Mouse (Mus musculus): ENCODE measurements around the gene Pde4d. TPM values are rescaled to one million over a fixed set of nuclear protein-coding genes. Genes with fewer than 3 reads are reported as not detected.

Pde4d gene
- polyA plus RNA-seq (2012; rRNA removed), result 33.8 and 40.1 TPM in 2 replicates

DNA sequence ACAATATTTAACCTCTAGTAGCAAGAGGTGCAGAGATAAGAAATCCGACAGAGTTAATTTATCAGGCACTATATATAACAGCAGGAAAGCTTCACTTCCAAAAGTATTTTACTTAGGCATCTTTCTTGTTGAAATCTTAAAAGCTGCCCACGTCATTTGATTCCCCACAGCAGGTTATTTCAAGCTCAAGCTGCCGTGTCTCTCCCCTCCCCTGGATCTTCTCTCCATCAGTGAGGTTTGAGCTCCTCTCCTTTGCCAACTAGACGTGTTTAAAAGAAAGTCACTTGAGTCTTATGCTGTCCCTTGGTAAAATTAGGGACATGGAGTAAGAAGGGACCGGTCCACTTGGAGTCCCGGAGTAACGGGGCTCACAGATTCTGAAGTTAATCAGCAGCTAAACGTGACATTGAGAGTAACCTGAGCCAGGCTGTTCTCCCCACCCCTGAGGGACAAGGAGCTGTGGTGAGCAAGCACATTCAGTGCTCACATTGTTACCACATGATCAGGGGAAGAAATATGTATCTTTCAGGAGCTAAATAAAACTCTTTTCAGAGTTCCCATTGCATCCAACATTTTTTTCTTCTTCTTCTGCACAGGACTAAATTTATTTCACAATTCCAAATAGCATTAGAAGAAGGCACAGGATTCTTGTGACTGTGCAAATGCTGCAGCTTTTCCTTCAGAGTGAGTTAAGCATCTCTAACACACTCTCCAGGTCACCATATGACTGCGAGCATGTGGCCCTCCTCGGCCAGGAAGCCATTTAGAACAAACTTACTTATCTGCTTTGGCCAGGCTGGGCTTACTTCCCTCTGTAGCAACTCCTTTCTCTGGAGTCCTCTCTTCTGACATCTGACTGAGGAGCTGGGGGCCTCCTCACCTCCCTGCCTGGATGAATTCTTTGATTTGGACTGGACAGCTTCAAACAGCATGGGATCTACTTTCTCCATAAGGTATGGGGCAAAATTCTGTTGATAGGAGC lies at the start of gene Pde4d:
Gene Pde4d, plus strand, starts transcription at position 833 of the 982 bp plus-strand sequence.
- no peak for TF ChIP-seq POLR2A (IDR thresholded peaks at IDR 0.05; ENCODE audit: borderline replicate concordance, insufficient read depth, low read length)
- TF ChIP-seq CTCF (IDR thresholded peaks at IDR 0.05; ENCODE audit: borderline replicate concordance, insufficient read depth, low read depth, low read length), result no peak
- no peak within 1 kb of the TSS for H3K27ac ChIP-seq (ENCODE audit: insufficient read depth, low read length)
- H3K4me3 ChIP-seq (replicated peaks; ENCODE audit: insufficient read depth, low read depth, low read length), result no peak within 1 kb of the TSS
- H3K27me3 ChIP-seq (ENCODE audit: control insufficient read depth, insufficient read depth, low read length), result no peaks in the 10 kb centered on the region
- 51% methylated on average over 10 of the region's 10 CpGs for WGBS
- no peak for DNase-seq
- H3K4me1 ChIP-seq (ENCODE audit: control insufficient read depth, insufficient read depth, low read length), result no peaks in the 10 kb centered on the region

DNA sequence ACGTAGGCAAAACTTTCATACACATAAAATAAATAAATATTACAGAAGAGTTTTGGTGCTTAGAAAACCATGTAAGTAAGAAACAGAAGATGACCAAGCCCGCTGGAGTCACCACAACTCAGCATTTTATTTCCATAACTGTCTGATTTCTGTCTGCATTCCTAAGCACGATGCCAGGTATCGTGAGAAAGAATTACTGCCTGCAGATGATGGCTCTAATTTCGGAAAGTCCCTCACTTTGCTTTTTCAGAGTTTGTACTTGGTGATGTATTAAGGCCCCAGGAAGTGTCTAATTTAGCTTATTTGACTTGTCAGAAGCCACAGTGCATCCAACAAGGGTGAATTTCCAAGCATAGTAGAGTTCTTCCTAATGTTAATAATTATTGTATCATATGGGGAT lies 46.6 kb upstream of the Pde4d start:
- no peaks in the 10 kb centered on the region for H3K4me1 ChIP-seq (ENCODE audit: control insufficient read depth, insufficient read depth, low read length)
- no peak for DNase-seq
- TF ChIP-seq CTCF (IDR thresholded peaks at IDR 0.05; ENCODE audit: borderline replicate concordance, insufficient read depth, low read depth, low read length), result no peak
- no peak for TF ChIP-seq POLR2A (IDR thresholded peaks at IDR 0.05; ENCODE audit: borderline replicate concordance, insufficient read depth, low read length)
- H3K27ac ChIP-seq (ENCODE audit: insufficient read depth, low read length), result no peak overlapping the region
- no peaks in the 10 kb centered on the region for H3K27me3 ChIP-seq (ENCODE audit: control insufficient read depth, insufficient read depth, low read length)
- 94% methylated on average over 5 of the region's 5 CpGs for WGBS
- H3K4me3 ChIP-seq (replicated peaks; ENCODE audit: insufficient read depth, low read depth, low read length), result no peak overlapping the region

DNA sequence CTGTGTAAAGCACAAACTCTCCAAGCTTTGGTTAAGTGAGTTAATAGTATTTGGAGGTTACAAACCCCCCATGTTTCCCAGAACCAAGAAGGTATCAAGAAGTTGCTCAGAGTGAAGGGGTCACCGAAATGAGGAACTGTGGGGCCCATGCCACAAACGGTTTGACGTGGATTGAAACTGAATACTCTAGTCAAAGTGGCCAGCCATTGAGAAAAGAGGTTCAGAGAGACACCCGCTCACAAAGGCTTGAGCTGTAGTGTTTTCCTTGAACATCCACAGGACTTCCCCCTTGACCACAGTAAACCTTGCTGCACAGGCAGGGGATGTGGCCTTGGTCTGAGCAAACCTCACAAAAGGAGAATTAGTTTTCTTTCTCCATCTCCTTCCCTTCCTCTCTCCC lies 45.4 kb upstream of the Pde4d start:
- no peak overlapping the region for H3K4me3 ChIP-seq (replicated peaks; ENCODE audit: insufficient read depth, low read depth, low read length)
- TF ChIP-seq CTCF (IDR thresholded peaks at IDR 0.05; ENCODE audit: borderline replicate concordance, insufficient read depth, low read depth, low read length) (no peak), POLR2A (IDR thresholded peaks at IDR 0.05; ENCODE audit: borderline replicate concordance, insufficient read depth, low read length) (no peak)
- H3K27me3 ChIP-seq (ENCODE audit: control insufficient read depth, insufficient read depth, low read length), result no peaks in the 10 kb centered on the region
- DNase-seq, result no peak
- no peaks in the 10 kb centered on the region for H3K4me1 ChIP-seq (ENCODE audit: control insufficient read depth, insufficient read depth, low read length)
- WGBS, result 90% methylated on average over 4 of the region's 4 CpGs
- no peak overlapping the region for H3K27ac ChIP-seq (ENCODE audit: insufficient read depth, low read length)

DNA sequence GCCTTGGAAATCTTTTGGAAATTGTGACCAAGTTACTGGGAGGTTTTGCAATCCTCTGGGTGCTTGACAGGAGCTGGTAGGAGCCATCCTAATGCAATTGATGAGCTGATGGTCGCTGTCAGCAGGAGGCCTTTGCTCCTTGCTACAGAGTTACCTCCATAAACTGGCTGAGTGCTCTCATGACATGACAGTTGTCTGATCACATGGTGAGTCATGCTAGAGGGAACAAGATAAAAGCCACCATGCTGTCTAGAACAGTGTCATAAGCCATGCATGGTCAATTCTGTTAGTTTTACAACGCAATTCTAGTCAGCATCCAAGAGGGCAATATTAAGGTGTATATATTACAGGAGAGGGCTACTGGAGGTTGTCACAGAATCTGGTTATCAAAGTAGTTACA lies 34.3 kb upstream of the Pde4d start:
- DNase-seq, result no peak
- TF ChIP-seq POLR2A (IDR thresholded peaks at IDR 0.05; ENCODE audit: borderline replicate concordance, insufficient read depth, low read length), result no peak
- no peak for TF ChIP-seq CTCF (IDR thresholded peaks at IDR 0.05; ENCODE audit: borderline replicate concordance, insufficient read depth, low read depth, low read length)
- H3K4me1 ChIP-seq (ENCODE audit: control insufficient read depth, insufficient read depth, low read length), result no peaks in the 10 kb centered on the region

DNA sequence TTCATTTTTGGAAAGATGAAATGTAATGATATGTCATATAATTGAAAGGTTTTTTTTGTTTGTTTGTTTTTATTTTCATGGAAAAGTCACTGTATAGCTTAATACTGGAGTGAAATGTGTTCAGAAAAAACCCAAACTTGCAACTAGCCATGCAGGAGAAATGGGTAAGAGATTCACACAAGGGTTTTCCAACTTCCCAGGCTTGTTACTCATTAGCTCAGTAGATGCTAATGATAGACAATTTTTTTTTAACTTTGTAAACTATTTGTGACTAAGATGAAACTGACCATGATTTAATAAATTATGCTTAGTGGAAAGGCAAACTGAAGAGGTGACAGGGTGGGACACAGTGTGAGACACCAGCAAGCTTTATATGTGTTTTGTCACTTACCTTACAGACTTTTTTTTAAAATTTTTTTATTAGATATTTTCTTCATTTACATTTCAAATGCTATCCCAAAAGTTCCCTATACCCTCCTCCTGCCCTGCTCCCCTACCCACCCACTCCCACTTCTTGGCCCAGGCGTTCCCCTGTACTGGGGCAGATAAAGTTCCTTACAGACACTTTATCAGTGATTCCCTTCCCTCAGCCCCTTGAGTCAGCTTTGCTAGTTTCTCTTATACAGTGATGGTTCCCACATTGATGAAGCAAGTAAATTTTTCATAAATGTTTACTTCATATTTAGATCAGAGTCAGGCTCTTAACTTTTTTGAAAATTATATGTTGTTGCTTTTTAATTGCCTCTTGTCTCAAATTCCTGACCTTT lies 30.8 kb upstream of the Pde4d start:
- Histone ChIP-seq H3K4me1 (ENCODE audit: control insufficient read depth, insufficient read depth, low read length) (no peaks in the 10 kb centered on the region), H3K27me3 (ENCODE audit: control insufficient read depth, insufficient read depth, low read length) (no peaks in the 10 kb centered on the region), H3K4me3 (replicated peaks; ENCODE audit: insufficient read depth, low read depth, low read length) (no peak overlapping the region), H3K27ac (ENCODE audit: insufficient read depth, low read length) (no peak overlapping the region)
- DNase-seq, result no peak
- no peak for TF ChIP-seq POLR2A (IDR thresholded peaks at IDR 0.05; ENCODE audit: borderline replicate concordance, insufficient read depth, low read length)
- TF ChIP-seq CTCF (IDR thresholded peaks at IDR 0.05; ENCODE audit: borderline replicate concordance, insufficient read depth, low read depth, low read length), result no peak
- WGBS, result 92% methylated on average over 1 of the region's 1 CpGs

More for the DNA sequence above, 34.3 kb upstream of the Pde4d start:
- no peak overlapping the region for H3K27ac ChIP-seq (ENCODE audit: insufficient read depth, low read length)
- no peak overlapping the region for H3K4me3 ChIP-seq (replicated peaks; ENCODE audit: insufficient read depth, low read depth, low read length)
- 48% methylated on average over 2 of the region's 2 CpGs for WGBS
- no peaks in the 10 kb centered on the region for H3K27me3 ChIP-seq (ENCODE audit: control insufficient read depth, insufficient read depth, low read length)

DNA sequence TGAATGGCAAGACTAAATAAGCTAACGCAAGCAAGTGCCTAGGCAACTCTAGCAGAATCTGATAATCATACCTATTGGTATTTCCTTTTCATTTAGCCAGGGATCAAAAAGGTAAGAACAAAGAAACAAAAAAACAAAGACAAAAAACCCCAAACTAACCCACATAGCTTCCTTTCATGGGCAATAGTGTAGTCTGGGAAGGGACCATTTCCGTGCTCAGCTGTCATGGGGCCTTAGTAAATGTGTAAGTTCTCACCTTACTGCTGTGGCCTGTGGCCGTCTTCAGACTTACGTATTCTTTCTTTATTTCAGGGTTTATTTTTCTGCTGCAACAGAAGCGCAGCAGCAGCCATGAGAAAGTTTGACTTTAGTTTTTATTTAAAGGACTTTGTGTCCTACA lies 23.4 kb upstream of the Pde4d start:
- no peaks in the 10 kb centered on the region for H3K4me1 ChIP-seq (ENCODE audit: control insufficient read depth, insufficient read depth, low read length)
- no peaks in the 10 kb centered on the region for H3K27me3 ChIP-seq (ENCODE audit: control insufficient read depth, insufficient read depth, low read length)
- no peak overlapping the region for H3K27ac ChIP-seq (ENCODE audit: insufficient read depth, low read length)
- TF ChIP-seq POLR2A (IDR thresholded peaks at IDR 0.05; ENCODE audit: borderline replicate concordance, insufficient read depth, low read length) (no peak), CTCF (IDR thresholded peaks at IDR 0.05; ENCODE audit: borderline replicate concordance, insufficient read depth, low read depth, low read length) (no peak)
- DNase-seq, result no peak
- WGBS, result 81% methylated on average over 5 of the region's 5 CpGs
- no peak overlapping the region for H3K4me3 ChIP-seq (replicated peaks; ENCODE audit: insufficient read depth, low read depth, low read length)

DNA sequence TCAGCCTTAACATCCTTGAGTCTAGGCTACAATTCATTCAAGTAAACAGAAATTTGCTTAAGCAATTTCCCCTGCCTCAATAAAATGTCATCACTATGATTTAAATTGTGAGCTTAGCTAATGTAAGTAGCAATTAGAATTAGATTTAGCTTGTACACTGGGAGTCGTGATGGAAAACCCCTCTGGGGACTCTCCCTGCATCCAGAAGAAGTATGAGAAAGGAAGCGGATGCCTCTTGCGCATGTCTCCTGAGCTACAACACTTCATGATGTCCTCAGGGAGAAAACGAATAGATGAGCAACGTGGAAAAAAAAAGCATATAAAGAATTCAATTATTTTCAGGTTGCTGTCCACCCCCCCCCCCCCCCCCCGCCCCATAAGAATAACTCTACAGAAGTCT lies 20.9 kb upstream of the Pde4d start:
- Histone ChIP-seq H3K27ac (ENCODE audit: insufficient read depth, low read length) (no peak overlapping the region), H3K4me3 (replicated peaks; ENCODE audit: insufficient read depth, low read depth, low read length) (no peak overlapping the region), H3K4me1 (ENCODE audit: control insufficient read depth, insufficient read depth, low read length) (no peaks in the 10 kb centered on the region), H3K27me3 (ENCODE audit: control insufficient read depth, insufficient read depth, low read length) (no peaks in the 10 kb centered on the region)
- 77% methylated on average over 6 of the region's 6 CpGs for WGBS
- no peak for TF ChIP-seq CTCF (IDR thresholded peaks at IDR 0.05; ENCODE audit: borderline replicate concordance, insufficient read depth, low read depth, low read length)
- no peak for TF ChIP-seq POLR2A (IDR thresholded peaks at IDR 0.05; ENCODE audit: borderline replicate concordance, insufficient read depth, low read length)
- no peak for DNase-seq
